Mouse (Mus musculus): ENCODE results near the gene Sgsh.

DNA sequence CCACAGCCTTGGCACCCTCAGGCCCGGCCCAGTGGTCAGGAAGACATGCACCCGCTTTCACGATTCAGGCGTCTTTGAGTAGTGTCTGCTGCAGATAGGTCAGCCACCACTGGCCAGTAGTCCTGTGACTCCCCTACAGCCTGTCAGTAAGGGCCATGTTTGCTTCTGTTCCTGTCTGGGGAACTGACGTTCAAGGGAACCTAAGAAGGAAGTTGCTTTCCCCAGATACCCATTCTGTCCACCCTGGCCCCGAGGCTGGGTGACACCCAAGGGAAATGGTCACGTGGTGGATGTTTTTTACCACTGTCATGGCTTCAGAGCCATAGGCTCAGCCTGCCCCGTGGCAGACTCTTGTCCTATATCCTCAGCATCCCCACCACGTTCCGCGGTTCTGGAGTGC lies 22.0 kb upstream of the Sgsh start:
- TF ChIP-seq EP300 (optimal IDR thresholded peaks at IDR 0.05) (no peak), CTCF (IDR thresholded peaks at IDR 0.05; ENCODE audit: low read depth) (no peak)
